Mouse (Mus musculus) cerebellum, adult 2 months (tissue): ENCODE measurements around the gene Wt1.

ENCODE experiments used
- CTCF ChIP-seq: fragments of 200-500 bp; IDR thresholded peaks from 2 replicates; pipeline ENCODE4 v1.5.1; 2011; ENCODE audit warnings: low read depth, mild to moderate bottlenecking, control low read depth, low read length, moderate library complexity, borderline replicate concordance; ENCODE audit not compliant: insufficient read depth
- POLR2A ChIP-seq: fragments of 200-500 bp; IDR thresholded peaks from 2 replicates; pipeline ENCODE4 v1.6.1; 2011; ENCODE audit warnings: low read length, control low read depth, borderline replicate concordance; ENCODE audit not compliant: insufficient read depth

- TF ChIP-seq POLR2A (no peak), CTCF (no peak)
These were observed 36.5 kb upstream of the Wt1 start for GRCm38 (mm10) chr2:105089581-105090508.
